Mouse (Mus musculus) E14TG2a.4 (cell line): ENCODE data around the gene Clic5.

Source experiments
- H3K27me3 ChIP-seq: 2 replicates; pipeline ENCODE4 v1.6.1; 2014; ENCODE audit warnings: low read length, control low read depth; ENCODE audit not compliant: insufficient read depth
- H3K36me3 ChIP-seq: 2 replicates; pipeline ENCODE4 v1.6.1; 2014; ENCODE audit warnings: low read length, control low read depth; ENCODE audit not compliant: insufficient read depth
- H3K4me1 ChIP-seq: replicated peaks from 2 replicates; pipeline ENCODE4 v1.6.1; 2014; ENCODE audit warnings: low read depth, low read length, control low read depth
- H3K4me3 ChIP-seq: replicated peaks from 2 replicates; pipeline ENCODE4 v1.5.1; 2014; ENCODE audit warnings: mild to moderate bottlenecking, low read length
- H3K9me3 ChIP-seq: 2 replicates; pipeline ENCODE4 v1.6.1; 2014; ENCODE audit warnings: low read length, control low read depth
- CTCF ChIP-seq: conservative IDR thresholded peaks from 2 replicates; pipeline ENCODE4 v1.5.1; 2014; ENCODE audit warnings: low read length
- NANOG ChIP-seq: IDR thresholded peaks from 2 replicates; pipeline ENCODE4 v1.6.1; 2014; ENCODE audit warnings: borderline replicate concordance, low read length, mixed read lengths
- POU5F1 ChIP-seq: IDR thresholded peaks from 2 replicates; pipeline ENCODE4 v1.6.1; 2014; ENCODE audit warnings: low read length, borderline replicate concordance

The Clic5 gene

GRCm38 (mm10) chr17:44300723-44301122, 112.3 kb downstream of the Clic5 start:
- Histone ChIP-seq H3K9me3 (no peaks in the 10 kb centered on the region), H3K4me3 (no peak overlapping the region), H3K36me3 (no peaks in the 10 kb centered on the region), H3K4me1 (peaks cover 4% of the 10 kb centered on the region; the same call in 1 of the 2 replicates), H3K27me3 (no peaks in the 10 kb centered on the region)
- no peak for TF ChIP-seq POU5F1
- no peak for TF ChIP-seq NANOG
- TF ChIP-seq CTCF: no peak

GRCm38 (mm10) chr17:44301224-44301811, 112.9 kb downstream of the Clic5 start:
- Histone ChIP-seq H3K4me3 (no peak overlapping the region), H3K36me3 (no peaks in the 10 kb centered on the region), H3K4me1 (peaks cover 4% of the 10 kb centered on the region; the same call in 1 of the 2 replicates), H3K9me3 (no peaks in the 10 kb centered on the region), H3K27me3 (no peaks in the 10 kb centered on the region)
- TF ChIP-seq POU5F1: no peak
- no peak for TF ChIP-seq NANOG
- TF ChIP-seq CTCF: no peak

GRCm38 (mm10) chr17:44304076-44304475, 115.7 kb downstream of the Clic5 start:
- no peak overlapping the region for H3K4me3 ChIP-seq
- H3K4me1 ChIP-seq: peaks cover 4% of the 10 kb centered on the region; the same call in 1 of the 2 replicates
- TF ChIP-seq NANOG (no peak), CTCF (no peak)
- H3K27me3 ChIP-seq: no peaks in the 10 kb centered on the region
- H3K36me3 ChIP-seq: no peaks in the 10 kb centered on the region
- H3K9me3 ChIP-seq: no peaks in the 10 kb centered on the region

GRCm38 (mm10) chr17:44309914-44310622, 121.7 kb downstream of the Clic5 start:
- no peak for TF ChIP-seq NANOG
- TF ChIP-seq POU5F1: no peak
- TF ChIP-seq CTCF: no peak
- Histone ChIP-seq H3K9me3 (no peaks in the 10 kb centered on the region), H3K4me3 (no peak overlapping the region), H3K27me3 (no peaks in the 10 kb centered on the region), H3K4me1 (no peaks in the 10 kb centered on the region), H3K36me3 (no peaks in the 10 kb centered on the region)

- TF ChIP-seq NANOG (no peak), POU5F1 (no peak), CTCF (no peak)
- Histone ChIP-seq H3K36me3 (no peaks in the 10 kb centered on the region), H3K4me3 (no peak overlapping the region), H3K9me3 (no peaks in the 10 kb centered on the region), H3K27me3 (no peaks in the 10 kb centered on the region; the same call in 1 of the 2 replicates), H3K4me1 (no peaks in the 10 kb centered on the region)
Observed at GRCm38 (mm10) chr17:44325314-44325713, 136.9 kb downstream of the Clic5 start.

- H3K36me3 ChIP-seq: no peaks in the 10 kb centered on the region
- no peaks in the 10 kb centered on the region for H3K27me3 ChIP-seq
- TF ChIP-seq CTCF (no peak), POU5F1 (no peak), NANOG (no peak)
- no peaks in the 10 kb centered on the region for H3K4me1 ChIP-seq
- no peaks in the 10 kb centered on the region for H3K9me3 ChIP-seq
- H3K4me3 ChIP-seq: no peak overlapping the region
Observed at GRCm38 (mm10) chr17:44327279-44328146, 139.1 kb downstream of the Clic5 start.

- no peak overlapping the region for H3K4me3 ChIP-seq
- H3K36me3 ChIP-seq: no peaks in the 10 kb centered on the region
- no peaks in the 10 kb centered on the region for H3K27me3 ChIP-seq
- H3K9me3 ChIP-seq: no peaks in the 10 kb centered on the region
- H3K4me1 ChIP-seq: no peaks in the 10 kb centered on the region
- no peak for TF ChIP-seq POU5F1
- no peak for TF ChIP-seq NANOG
- no peak for TF ChIP-seq CTCF
Observed at GRCm38 (mm10) chr17:44328147-44328482, 139.7 kb downstream of the Clic5 start.
